Mouse (Mus musculus): ENCODE results near the gene Lamc3.

Gene Lamc3

GRCm38 (mm10) chr2:31964191-31964590 is 77.1 kb downstream of the Lamc3 start:
- no peak for ATAC-seq (ENCODE audit: insufficient number of reproducible peaks, low FRiP score, low TSS enrichment)

GRCm38 (mm10) chr2:31965110-31965509 is 78.0 kb downstream of the Lamc3 start:
- ATAC-seq (ENCODE audit: insufficient number of reproducible peaks, low FRiP score, low TSS enrichment): no peak

GRCm38 (mm10) chr2:31966801-31967200 is 79.7 kb downstream of the Lamc3 start:
- no peak for ATAC-seq (ENCODE audit: insufficient number of reproducible peaks, low FRiP score, low TSS enrichment)

GRCm38 (mm10) chr2:31972589-31972988 is 85.5 kb downstream of the Lamc3 start:
- no peak for ATAC-seq (ENCODE audit: insufficient number of reproducible peaks, low FRiP score, low TSS enrichment)

DNA sequence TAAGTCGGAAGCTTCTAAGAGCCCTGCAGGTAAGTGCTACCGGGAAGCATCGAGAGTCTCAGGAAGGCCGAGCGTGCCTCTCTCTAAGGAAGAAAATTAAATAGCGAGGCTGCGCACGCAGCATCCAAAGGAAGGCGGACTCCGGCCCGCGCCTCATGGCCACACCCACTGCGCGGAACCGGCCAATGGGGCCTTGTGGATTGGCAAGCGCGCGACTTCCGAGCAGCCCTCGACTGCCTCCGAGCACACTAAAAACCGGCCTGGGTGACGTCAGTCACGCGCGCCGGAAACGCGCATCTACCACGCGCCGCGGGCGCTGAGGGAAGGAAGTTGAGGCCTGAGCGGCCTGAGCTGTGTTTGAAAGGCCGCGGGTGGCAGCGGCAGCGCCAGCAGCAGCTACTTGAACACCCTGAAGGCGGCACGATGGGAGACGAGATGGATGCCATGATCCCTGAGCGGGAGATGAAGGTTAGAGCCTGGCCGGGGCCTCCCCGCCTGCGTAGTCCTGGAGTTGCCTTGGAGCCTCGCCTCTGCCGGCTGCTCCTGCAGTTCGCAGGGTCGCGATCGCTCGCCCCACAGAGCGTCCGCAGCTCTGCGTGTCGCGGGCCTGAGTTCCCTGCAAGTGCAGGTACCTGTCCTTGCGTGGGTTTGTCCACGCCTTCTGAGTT is 87.2 kb downstream of the Lamc3 start, which contains the start of gene Nup214:
TSS of gene Nup214 (plus strand) at position 296 of the 668 bp plus-strand sequence.
- peak; percentile 98 for ATAC-seq (ENCODE audit: insufficient number of reproducible peaks, low FRiP score, low TSS enrichment)

- no peak for ATAC-seq (ENCODE audit: insufficient number of reproducible peaks, low FRiP score, low TSS enrichment)
Measured at GRCm38 (mm10) chr2:31974809-31975371, 87.8 kb downstream of the Lamc3 start.

- no peak for ATAC-seq (ENCODE audit: insufficient number of reproducible peaks, low FRiP score, low TSS enrichment)
Measured at GRCm38 (mm10) chr2:31987774-31988173, 100.7 kb downstream of the Lamc3 start.

DNA sequence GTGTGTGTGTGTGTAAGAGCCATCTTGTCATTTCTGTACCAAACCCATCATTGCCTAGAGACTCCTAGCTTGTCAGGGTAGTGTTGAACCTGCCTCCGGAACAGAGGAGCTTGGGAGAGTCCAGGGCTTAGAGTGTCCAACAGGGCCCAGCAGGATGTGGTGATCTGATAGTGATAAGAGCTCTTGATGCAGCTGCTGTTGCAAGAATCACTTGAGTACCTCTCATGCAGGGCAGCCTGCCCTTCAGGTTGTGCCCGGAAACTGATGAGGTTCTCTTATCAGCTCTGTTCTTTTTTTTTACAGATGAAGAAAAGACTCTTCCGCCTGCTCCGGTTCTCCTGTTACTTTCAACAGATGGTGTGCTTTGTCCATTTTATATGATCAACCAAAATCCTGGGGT is 103.9 kb downstream of the Lamc3 start:
- no peak for ATAC-seq (ENCODE audit: insufficient number of reproducible peaks, low FRiP score, low TSS enrichment)

DNA sequence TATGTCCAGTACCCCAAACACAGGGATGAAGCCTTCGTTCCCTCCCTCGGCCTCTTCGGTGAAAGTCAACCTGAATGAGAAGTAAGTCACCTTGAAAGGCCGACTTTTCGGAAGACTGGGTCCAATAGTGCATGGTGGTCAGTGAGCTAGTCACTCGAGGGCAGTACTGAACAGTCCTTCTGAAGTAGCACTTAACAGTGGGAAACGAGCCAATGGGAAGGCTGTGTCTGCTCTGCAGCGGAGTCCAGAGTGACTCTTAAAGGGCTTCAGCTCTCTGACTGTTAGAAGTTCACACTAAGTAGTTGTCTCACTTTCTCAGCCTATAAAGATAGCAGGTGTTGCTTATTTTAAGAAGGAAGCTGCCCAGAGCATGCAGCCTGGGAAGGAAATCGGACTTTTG is 107.8 kb downstream of the Lamc3 start:
- ATAC-seq (ENCODE audit: insufficient number of reproducible peaks, low FRiP score, low TSS enrichment): no peak

DNA sequence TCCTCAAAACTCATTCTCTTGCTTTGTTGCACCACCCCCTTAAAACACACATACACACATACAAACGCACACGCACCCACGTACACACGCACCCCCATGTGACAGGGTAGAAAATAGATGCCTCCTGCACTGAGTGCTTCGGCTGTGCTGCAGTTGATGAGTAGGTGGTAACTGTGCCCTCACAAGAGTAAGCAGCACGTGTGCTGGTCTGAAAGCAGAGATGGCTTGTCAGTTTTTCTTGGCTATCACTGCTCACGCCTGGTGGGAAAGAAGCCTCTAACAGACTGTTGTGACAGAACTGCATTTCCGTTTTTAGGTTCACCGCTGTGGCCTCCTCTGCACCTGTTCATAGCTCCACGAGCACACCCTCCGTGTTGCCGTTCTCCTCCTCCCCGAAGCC is 109.0 kb downstream of the Lamc3 start:
- no peak for ATAC-seq (ENCODE audit: insufficient number of reproducible peaks, low FRiP score, low TSS enrichment)

All from cerebellum, adult (tissue).